Mouse (Mus musculus): ENCODE measurements at regions not wholly inside any gene's neighbourhood (a gene's known extent, or its start where the extent isn't known, plus 50 kb on each side); places are given as distances from the start of the nearest gene placed in this dataset.

DNA sequence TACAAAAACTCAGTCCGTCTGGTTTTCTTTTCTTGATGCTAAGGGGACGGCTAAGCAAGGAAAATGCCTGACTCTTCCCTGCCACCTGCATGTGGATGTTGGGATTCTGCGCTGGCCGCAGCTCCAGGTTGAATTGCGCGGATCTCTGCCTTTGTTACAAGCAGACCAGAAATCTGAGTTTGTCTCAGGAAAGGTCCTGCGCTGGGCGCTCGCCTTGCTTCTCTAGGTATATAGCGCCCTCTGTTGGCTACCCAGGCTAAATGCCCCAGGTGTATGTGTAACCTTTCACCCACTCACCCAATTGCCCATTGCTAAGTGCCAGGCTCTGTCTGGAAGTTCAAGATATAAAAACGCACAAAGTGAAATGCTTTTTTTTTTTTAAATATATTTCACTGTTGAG, 51.2 kb upstream of the Slc7a1 start:
- TF ChIP-seq CTCF (IDR thresholded peaks at IDR 0.05; ENCODE audit: borderline replicate concordance, control insufficient read depth, extremely low read depth, insufficient read depth, low read length, poor library complexity) (peak; percentile 67; the same call in 1 of the 2 replicates), POLR2A (IDR thresholded peaks at IDR 0.05; ENCODE audit: control insufficient read depth, extremely low read depth, insufficient read depth, low read length, poor library complexity) (no peak)

Data from thymus, adult 2 months (tissue).